Mouse (Mus musculus) limb, embryonic 14.5 days (tissue): ENCODE data around the gene Tm4sf5. TPM values are rescaled to one million over a fixed set of nuclear protein-coding genes. Genes with fewer than 3 reads are reported as not detected.

Source experiments
- ATAC-seq: fragments of 200-750 bp; cut with Nextera tagmentation; 2 replicates; pipeline ENCODE4 v1.8.0; 2017; ENCODE audit warnings: low read depth, moderate number of reproducible peaks, moderate TSS enrichment; ENCODE audit not compliant: low FRiP score
- DNase-seq: peaks from one replicate; pipeline ENCODE4 v3.0.0-alpha.2; 2015; ENCODE audit warnings: low spot score
- H3K27ac ChIP-seq: fragments of 300-500 bp; sonication (generic); replicated peaks from 2 replicates; pipeline ENCODE4 v1.5.1; 2014; ENCODE audit warnings: low read depth, mild to moderate bottlenecking, low read length, moderate library complexity, mixed read lengths
- H3K27me3 ChIP-seq: fragments of 300-500 bp; sonication (generic); 2 replicates; pipeline ENCODE4 v1.6.1; 2014; ENCODE audit warnings: low read length, mixed read lengths; ENCODE audit not compliant: control insufficient read depth, insufficient read depth
- H3K36me3 ChIP-seq: fragments of 300-500 bp; sonication (generic); 2 replicates; pipeline ENCODE4 v1.6.1; 2014; ENCODE audit warnings: mild to moderate bottlenecking, low read length, moderate library complexity, mixed read lengths; ENCODE audit not compliant: control insufficient read depth, insufficient read depth
- H3K4me1 ChIP-seq: fragments of 300-500 bp; sonication (generic); 2 replicates; pipeline ENCODE4 v1.6.1; 2014; ENCODE audit warnings: antibody characterized with exemption, low read length, mixed read lengths; ENCODE audit not compliant: control insufficient read depth, insufficient read depth
- H3K4me2 ChIP-seq: fragments of 300-500 bp; sonication (generic); replicated peaks from 2 replicates; pipeline ENCODE4 v1.6.1; 2014; ENCODE audit warnings: low read depth, mild to moderate bottlenecking, low read length, moderate library complexity; ENCODE audit not compliant: severe bottlenecking
- H3K4me3 ChIP-seq: fragments of 300-500 bp; sonication (generic); replicated peaks from 2 replicates; pipeline ENCODE4 v1.5.1; 2014; ENCODE audit warnings: low read length
- H3K9ac ChIP-seq: fragments of 300-500 bp; sonication (generic); 2 replicates; pipeline ENCODE4 v1.6.1; 2014; ENCODE audit warnings: mild to moderate bottlenecking, low read depth, low read length, moderate library complexity; ENCODE audit not compliant: severe bottlenecking
- H3K9me3 ChIP-seq: fragments of 300-500 bp; sonication (generic); 2 replicates; pipeline ENCODE4 v1.6.1; 2016; ENCODE audit warnings: low read length; ENCODE audit not compliant: control insufficient read depth
- POLR2A ChIP-seq: fragments of 200-500 bp; IDR thresholded peaks from 2 replicates; pipeline ENCODE4 v1.8.0; 2012; ENCODE audit warnings: inconsistent platforms, mild to moderate bottlenecking, moderate library complexity, borderline replicate concordance; ENCODE audit not compliant: insufficient read depth, insufficient read length; ENCODE audit errors: extremely low read depth
- WGBS: fragments of 180-500 bp; shearing (Covaris S2); extraction: QIAGEN DNeasy Blood & Tissue Kit; methylation state at CpG from one replicate; pipeline ENCODE4 v1.1.7; 2014; 5-methylcytosine and 5-hydroxymethylcytosine counted together
- polyA plus RNA-seq, 2 experiments: library from polyadenylated mRNA; depleted of rRNA in 1 of 2; stranded (reverse) in 1 of 2; unstranded in 1 of 2; fragments of >200 nt; fragmentation: Nextera tagmentation in 1 of 2; extraction: Ambion mirVana in 1 of 2; gene quantifications; 2 replicates each; pipeline versions ENCODE4 v1.2.1 to v1.2.3; 2012 to 2014

Tm4sf5 gene
- polyA plus RNA-seq, 2 experiments = 0.50 to 0.95 TPM

DNA sequence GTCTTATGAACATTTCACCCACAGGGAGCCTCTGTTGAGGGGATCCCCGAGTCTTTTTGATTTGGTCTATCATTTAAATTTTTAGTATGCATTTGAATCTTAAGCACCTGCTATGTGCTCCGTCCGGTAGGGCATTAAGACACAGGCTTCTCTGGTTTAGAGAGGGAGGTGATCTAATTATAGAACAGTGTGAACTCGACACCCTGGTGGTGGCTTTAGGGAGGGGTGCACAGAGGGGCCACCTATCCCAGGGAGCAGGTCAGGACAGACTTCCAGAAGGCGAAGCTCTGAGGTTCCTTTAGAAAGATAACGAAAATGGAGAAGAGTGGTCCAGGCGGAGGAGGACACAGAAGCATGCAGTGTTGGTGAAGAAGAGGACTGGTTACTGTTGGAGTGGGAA lies 39.5 kb downstream of the Tm4sf5 start:
- Histone ChIP-seq H3K36me3 (no peaks in the 10 kb centered on the region), H3K9ac (no peak overlapping the region), H3K27me3 (peaks cover 6% of the 10 kb centered on the region; the same call in 1 of the 2 replicates), H3K4me3 (no peak overlapping the region), H3K27ac (no peak overlapping the region), H3K4me2 (no peak overlapping the region), H3K9me3 (no peaks in the 10 kb centered on the region), H3K4me1 (no peaks in the 10 kb centered on the region)
- WGBS = 60% methylated on average over 7 of the region's 7 CpGs
- TF ChIP-seq POLR2A = no peak
- ATAC-seq (no peak), DNase-seq (no peak)

GRCm38 (mm10) chr11:70551526-70551925 lies 46.5 kb downstream of the Tm4sf5 start:
- DNase-seq (no peak), ATAC-seq (no peak)
- no peaks in the 10 kb centered on the region for H3K36me3 ChIP-seq
- H3K27ac ChIP-seq = no peak overlapping the region
- H3K4me3 ChIP-seq = no peak overlapping the region
- H3K9ac ChIP-seq = no peak overlapping the region
- TF ChIP-seq POLR2A = no peak
- no peaks in the 10 kb centered on the region for H3K4me1 ChIP-seq
- no peak overlapping the region for H3K4me2 ChIP-seq
- H3K27me3 ChIP-seq = no peaks in the 10 kb centered on the region
- H3K9me3 ChIP-seq = no peaks in the 10 kb centered on the region
- WGBS = 86% methylated on average over 8 of the region's 8 CpGs

DNA sequence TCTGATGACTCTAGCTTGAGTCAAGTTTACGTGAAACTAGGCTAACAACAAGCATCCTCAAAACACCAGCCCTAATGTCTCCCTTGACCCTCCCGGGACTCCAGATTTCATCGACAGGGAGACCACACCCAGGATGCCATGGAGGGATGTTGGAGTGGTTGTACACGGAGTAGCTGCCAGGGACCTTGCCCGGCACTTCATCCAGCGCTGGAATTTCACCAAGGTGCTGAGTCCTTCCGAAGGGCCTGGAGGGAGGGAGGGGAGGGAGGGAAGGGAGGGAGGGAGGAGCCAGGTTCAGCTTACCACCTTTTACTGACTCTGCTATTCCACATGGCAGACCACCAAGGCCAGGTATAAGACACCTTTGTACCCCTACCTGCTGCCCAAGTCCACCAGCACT lies 48.9 kb downstream of the Tm4sf5 start:
- WGBS = 24% methylated on average over 7 of the region's 7 CpGs
- H3K27me3 ChIP-seq = no peaks in the 10 kb centered on the region
- H3K9ac ChIP-seq = no peak overlapping the region
- no peak for TF ChIP-seq POLR2A
- H3K4me2 ChIP-seq = no peak overlapping the region
- no peaks in the 10 kb centered on the region for H3K9me3 ChIP-seq
- DNase-seq (no peak), ATAC-seq (no peak)
- no peaks in the 10 kb centered on the region for H3K4me1 ChIP-seq
- no peaks in the 10 kb centered on the region for H3K36me3 ChIP-seq
- no peak overlapping the region for H3K4me3 ChIP-seq
- H3K27ac ChIP-seq = no peak overlapping the region

DNA sequence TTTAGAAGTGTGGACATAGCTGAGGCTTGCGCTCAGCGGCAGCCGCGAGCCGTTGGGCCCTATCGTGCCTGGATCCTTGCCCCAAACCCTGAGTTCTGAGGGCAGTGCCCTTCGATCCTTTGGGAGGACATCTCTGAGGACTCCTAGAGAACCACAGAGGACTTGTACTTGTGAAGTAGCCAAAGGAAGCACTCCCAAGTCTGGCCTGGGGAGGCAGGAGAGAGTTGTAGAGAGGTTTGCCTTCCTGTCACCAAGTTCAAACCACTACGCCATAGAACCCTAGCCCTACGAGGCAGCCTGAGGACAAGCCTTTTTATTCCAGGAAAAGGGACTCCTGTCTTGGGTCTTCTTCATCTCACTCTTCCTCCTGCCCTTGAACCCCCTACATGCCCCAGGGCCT lies 52.5 kb downstream of the Tm4sf5 start:
- Histone ChIP-seq H3K9me3 (no peaks in the 10 kb centered on the region), H3K9ac (no peak overlapping the region), H3K27me3 (no peaks in the 10 kb centered on the region), H3K36me3 (no peaks in the 10 kb centered on the region), H3K4me2 (no peak overlapping the region), H3K27ac (no peak overlapping the region), H3K4me1 (no peaks in the 10 kb centered on the region), H3K4me3 (no peak overlapping the region)
- ATAC-seq (no peak), DNase-seq (no peak)
- 89% methylated on average over 9 of the region's 9 CpGs for WGBS
- TF ChIP-seq POLR2A = no peak

Other genes starting within 250 kb of the Tm4sf5 start
- gene Alox12, start 249.9 kb upstream of the Tm4sf5 start, polyA plus RNA-seq (2012; rRNA removed) = 7.4 and 7.8 TPM in 2 replicates
- gene Alox12, start 249.9 kb upstream of the Tm4sf5 start, polyA plus RNA-seq (2014; fragmentation: Nextera tagmentation; extraction: Ambion mirVana) = 8.0 and 11.1 TPM in 2 replicates
- 0.04 and 0.09 TPM in 2 replicates for gene Alox12e, start 182.6 kb upstream of the Tm4sf5 start, polyA plus RNA-seq (2012; rRNA removed)
- gene Alox12e, start 182.6 kb upstream of the Tm4sf5 start, polyA plus RNA-seq (2014; fragmentation: Nextera tagmentation; extraction: Ambion mirVana) = 0.12 and 0.26 TPM in 2 replicates
- gene Alox15, start 153.2 kb upstream of the Tm4sf5 start, polyA plus RNA-seq (2012; rRNA removed) = 0.15 and 0.31 TPM in 2 replicates
- gene Alox15, start 153.2 kb upstream of the Tm4sf5 start, polyA plus RNA-seq (2014; fragmentation: Nextera tagmentation; extraction: Ambion mirVana) = 0.25 TPM in 1 of 2 replicates, not detected in the other
- 37.1 and 45.2 TPM in 2 replicates for gene Pelp1, start 95.2 kb upstream of the Tm4sf5 start, polyA plus RNA-seq (2012; rRNA removed)
- gene Pelp1, start 95.2 kb upstream of the Tm4sf5 start, polyA plus RNA-seq (2014; fragmentation: Nextera tagmentation; extraction: Ambion mirVana) = 34.8 and 38.1 TPM in 2 replicates
- gene Arrb2, start 72.6 kb upstream of the Tm4sf5 start, polyA plus RNA-seq (2012; rRNA removed) = 48.7 and 53.6 TPM in 2 replicates
- gene Arrb2, start 72.6 kb upstream of the Tm4sf5 start, polyA plus RNA-seq (2014; fragmentation: Nextera tagmentation; extraction: Ambion mirVana) = 18.5 and 21.5 TPM in 2 replicates
- 27.6 and 32.4 TPM in 2 replicates for gene Med11, start 53.3 kb upstream of the Tm4sf5 start, polyA plus RNA-seq (2012; rRNA removed)
- 44.8 and 47.4 TPM in 2 replicates for gene Med11, start 53.3 kb upstream of the Tm4sf5 start, polyA plus RNA-seq (2014; fragmentation: Nextera tagmentation; extraction: Ambion mirVana)
- gene Zmynd15, start 45.8 kb upstream of the Tm4sf5 start, polyA plus RNA-seq (2012; rRNA removed) = 1.1 and 1.4 TPM in 2 replicates
- gene Zmynd15, start 45.8 kb upstream of the Tm4sf5 start, polyA plus RNA-seq (2014; fragmentation: Nextera tagmentation; extraction: Ambion mirVana) = 0.46 and 0.92 TPM in 2 replicates
- gene Cxcl16, start 45.3 kb upstream of the Tm4sf5 start, polyA plus RNA-seq (2012; rRNA removed) = 4.4 and 5.9 TPM in 2 replicates
- 4.3 and 6.3 TPM in 2 replicates for gene Cxcl16, start 45.3 kb upstream of the Tm4sf5 start, polyA plus RNA-seq (2014; fragmentation: Nextera tagmentation; extraction: Ambion mirVana)
- gene Vmo1, start 9.4 kb downstream of the Tm4sf5 start, polyA plus RNA-seq (2012; rRNA removed) = 0.14 TPM in 1 of 2 replicates, not detected in the other
- 0.30 TPM in 1 of 2 replicates, not detected in the other for gene Vmo1, start 9.4 kb downstream of the Tm4sf5 start, polyA plus RNA-seq (2014; fragmentation: Nextera tagmentation; extraction: Ambion mirVana)
- 0.24 and 0.36 TPM in 2 replicates for gene Gltpd2, start 14.0 kb downstream of the Tm4sf5 start, polyA plus RNA-seq (2012; rRNA removed)
- gene Gltpd2, start 14.0 kb downstream of the Tm4sf5 start, polyA plus RNA-seq (2014; fragmentation: Nextera tagmentation; extraction: Ambion mirVana) = 0.54 and 0.73 TPM in 2 replicates
- gene Psmb6, start 20.1 kb downstream of the Tm4sf5 start, polyA plus RNA-seq (2012; rRNA removed) = 421 and 423 TPM in 2 replicates
- gene Psmb6, start 20.1 kb downstream of the Tm4sf5 start, polyA plus RNA-seq (2014; fragmentation: Nextera tagmentation; extraction: Ambion mirVana) = 755 and 779 TPM in 2 replicates
- 1.2 TPM in 1 of 2 replicates, not detected in the other for gene Gm40193, start 27.7 kb downstream of the Tm4sf5 start, polyA plus RNA-seq (2012; rRNA removed)
- not detected in 2 replicates for gene Gm40193, start 27.7 kb downstream of the Tm4sf5 start, polyA plus RNA-seq (2014; fragmentation: Nextera tagmentation; extraction: Ambion mirVana)
- gene Pld2, start 34.8 kb downstream of the Tm4sf5 start, polyA plus RNA-seq (2012; rRNA removed) = 18.9 and 22.6 TPM in 2 replicates
- gene Pld2, start 34.8 kb downstream of the Tm4sf5 start, polyA plus RNA-seq (2014; fragmentation: Nextera tagmentation; extraction: Ambion mirVana) = 5.8 and 7.5 TPM in 2 replicates
- gene Mink1, start 57.6 kb downstream of the Tm4sf5 start, polyA plus RNA-seq (2012; rRNA removed) = 91.2 and 114 TPM in 2 replicates
- gene Mink1, start 57.6 kb downstream of the Tm4sf5 start, polyA plus RNA-seq (2014; fragmentation: Nextera tagmentation; extraction: Ambion mirVana) = 19.8 and 23.0 TPM in 2 replicates
- not detected in 2 replicates for gene 4930544D05Rik, start 110.6 kb downstream of the Tm4sf5 start, polyA plus RNA-seq (2012; rRNA removed)
- not detected in 2 replicates for gene 4930544D05Rik, start 110.6 kb downstream of the Tm4sf5 start, polyA plus RNA-seq (2014; fragmentation: Nextera tagmentation; extraction: Ambion mirVana)
- 0.13 and 0.20 TPM in 2 replicates for gene Chrne, start 114.0 kb downstream of the Tm4sf5 start, polyA plus RNA-seq (2012; rRNA removed)
- 0.43 TPM in 1 of 2 replicates, not detected in the other for gene Chrne, start 114.0 kb downstream of the Tm4sf5 start, polyA plus RNA-seq (2014; fragmentation: Nextera tagmentation; extraction: Ambion mirVana)
- gene Gp1ba, start 133.9 kb downstream of the Tm4sf5 start, polyA plus RNA-seq (2012; rRNA removed) = 0.47 and 0.69 TPM in 2 replicates
- gene Gp1ba, start 133.9 kb downstream of the Tm4sf5 start, polyA plus RNA-seq (2014; fragmentation: Nextera tagmentation; extraction: Ambion mirVana) = 0.48 and 0.56 TPM in 2 replicates
- 96.3 and 110 TPM in 2 replicates for gene Rnf167, start 142.0 kb downstream of the Tm4sf5 start, polyA plus RNA-seq (2012; rRNA removed)
- gene Rnf167, start 142.0 kb downstream of the Tm4sf5 start, polyA plus RNA-seq (2014; fragmentation: Nextera tagmentation; extraction: Ambion mirVana) = 109 and 119 TPM in 2 replicates
- gene Slc25a11, start 142.2 kb downstream of the Tm4sf5 start, polyA plus RNA-seq (2012; rRNA removed) = 134 and 150 TPM in 2 replicates
- gene Slc25a11, start 142.2 kb downstream of the Tm4sf5 start, polyA plus RNA-seq (2014; fragmentation: Nextera tagmentation; extraction: Ambion mirVana) = 159 and 163 TPM in 2 replicates
- gene Pfn1, start 149.4 kb downstream of the Tm4sf5 start, polyA plus RNA-seq (2012; rRNA removed) = 946 and 1,024 TPM in 2 replicates
- gene Pfn1, start 149.4 kb downstream of the Tm4sf5 start, polyA plus RNA-seq (2014; fragmentation: Nextera tagmentation; extraction: Ambion mirVana) = 1,646 and 1,675 TPM in 2 replicates
- 75.3 and 84.6 TPM in 2 replicates for gene Eno3, start 152.0 kb downstream of the Tm4sf5 start, polyA plus RNA-seq (2012; rRNA removed)
- gene Eno3, start 152.0 kb downstream of the Tm4sf5 start, polyA plus RNA-seq (2014; fragmentation: Nextera tagmentation; extraction: Ambion mirVana) = 60.3 and 89.9 TPM in 2 replicates
- gene Spag7, start 164.2 kb downstream of the Tm4sf5 start, polyA plus RNA-seq (2012; rRNA removed) = 63.3 and 93.7 TPM in 2 replicates
- 97.0 and 98.1 TPM in 2 replicates for gene Spag7, start 164.2 kb downstream of the Tm4sf5 start, polyA plus RNA-seq (2014; fragmentation: Nextera tagmentation; extraction: Ambion mirVana)
- 20.3 and 26.6 TPM in 2 replicates for gene Camta2, start 182.9 kb downstream of the Tm4sf5 start, polyA plus RNA-seq (2012; rRNA removed)
- 14.4 and 16.6 TPM in 2 replicates for gene Camta2, start 182.9 kb downstream of the Tm4sf5 start, polyA plus RNA-seq (2014; fragmentation: Nextera tagmentation; extraction: Ambion mirVana)
- gene Inca1, start 194.9 kb downstream of the Tm4sf5 start, polyA plus RNA-seq (2012; rRNA removed) = 1.3 TPM in 2 replicates
- 0.81 and 0.93 TPM in 2 replicates for gene Inca1, start 194.9 kb downstream of the Tm4sf5 start, polyA plus RNA-seq (2014; fragmentation: Nextera tagmentation; extraction: Ambion mirVana)
- 41.1 and 45.8 TPM in 2 replicates for gene Kif1c, start 195.3 kb downstream of the Tm4sf5 start, polyA plus RNA-seq (2012; rRNA removed)
- 14.6 and 16.2 TPM in 2 replicates for gene Kif1c, start 195.3 kb downstream of the Tm4sf5 start, polyA plus RNA-seq (2014; fragmentation: Nextera tagmentation; extraction: Ambion mirVana)